Mouse (Mus musculus) ES-E14 (cell line): ENCODE measurements at regions not wholly inside any gene's neighbourhood (a gene's known extent, or its start where the extent isn't known, plus 50 kb on each side); places are given as distances from the start of the nearest gene placed in this dataset.

ENCODE experiments used
- MAFK ChIP-seq: IDR thresholded peaks from 2 replicates; pipeline ENCODE4 v1.6.1; 2014; ENCODE audit warnings: mild to moderate bottlenecking, low read depth, low read length, inconsistent platforms; ENCODE audit not compliant: insufficient read depth
- ZC3H11A ChIP-seq: IDR thresholded peaks from 2 replicates; pipeline ENCODE4 v1.6.1; 2012; ENCODE audit warnings: low read depth, mild to moderate bottlenecking, inconsistent platforms, low read length, borderline replicate concordance

- TF ChIP-seq MAFK (no peak), ZC3H11A (no peak)
Observed at GRCm38 (mm10) chr19:30299536-30299935, 66.8 kb downstream of the Mbl2 start.
